Mouse (Mus musculus) CH12.LX (cell line): ENCODE results near the gene Adamtsl5. TPM values are rescaled to one million over a fixed set of nuclear protein-coding genes. Genes with fewer than 3 reads are reported as not detected.
A peak's percentile ranks its signal among the peaks of the same experiment; 100 is the strongest.

Experiments
- DNase-seq: peaks from one replicate; pipeline ENCODE4 v3.0.0-alpha.2; 2013; ENCODE audit errors: extremely low read depth
- H3K27ac ChIP-seq: 2 replicates; pipeline ENCODE4 v1.5.1; 2012; ENCODE audit warnings: low read depth, mild to moderate bottlenecking, control low read depth, moderate library complexity; ENCODE audit not compliant: insufficient read depth
- H3K27me3 ChIP-seq: replicated peaks from 2 replicates; pipeline ENCODE3; 2012; ENCODE audit warnings: inconsistent platforms
- H3K36me3 ChIP-seq, 2 experiments: replicated peaks in 1 of 2; 2 replicates each; pipeline versions ENCODE3 to v1.6.1; 2012; ENCODE audit warnings: inconsistent platforms in 1 of 2, low read length in 1 of 2, mild to moderate bottlenecking in 1 of 2, mixed read lengths in 1 of 2, moderate library complexity in 1 of 2; ENCODE audit not compliant: control insufficient read depth in 1 of 2, insufficient read depth in 1 of 2
- H3K4me1 ChIP-seq, 2 experiments: 2 replicates each; pipeline ENCODE4 v1.6.1; 2012; ENCODE audit warnings: inconsistent platforms in 1 of 2, moderate library complexity in 1 of 2; ENCODE audit not compliant: insufficient read depth in 2 of 2, control insufficient read depth in 1 of 2
- H3K4me2 ChIP-seq: 2 replicates; pipeline ENCODE4 v1.6.1; 2012; ENCODE audit warnings: low read depth, mild to moderate bottlenecking, control low read depth; ENCODE audit not compliant: poor library complexity, insufficient read depth, severe bottlenecking
- H3K4me3 ChIP-seq, 3 experiments: fragments of 150-350 bp in 1 of 3; sonication (generic) in 1 of 3; replicated peaks in 1 of 3; 2 replicates each; pipeline versions ENCODE3 to v1.5.1; 2011 to 2012; ENCODE audit warnings: low read depth in 2 of 3, low read length in 2 of 3, mild to moderate bottlenecking in 2 of 3, moderate library complexity in 2 of 3, control low read depth in 1 of 3, improper control_type of control experiment in 1 of 3, inconsistent platforms in 1 of 3, mixed read lengths in 1 of 3; ENCODE audit not compliant: poor library complexity in 1 of 3
- H3K79me2 ChIP-seq: replicated peaks from 2 replicates; pipeline ENCODE4 v1.6.1; 2012; ENCODE audit warnings: mild to moderate bottlenecking, moderate library complexity; ENCODE audit not compliant: control insufficient read depth, poor library complexity, insufficient read depth, severe bottlenecking; ENCODE audit errors: extremely low read depth
- H3K9ac ChIP-seq: 2 replicates; pipeline ENCODE4 v1.6.1; 2012; ENCODE audit warnings: low read depth, mild to moderate bottlenecking, control low read depth, moderate library complexity; ENCODE audit not compliant: insufficient read depth
- H3K9me3 ChIP-seq: replicated peaks from 2 replicates; pipeline ENCODE3; 2012; ENCODE audit warnings: low read length, inconsistent platforms, mixed read lengths
- BHLHE40 ChIP-seq: IDR thresholded peaks from 2 replicates; pipeline ENCODE4 v1.6.1; 2011; ENCODE audit warnings: mild to moderate bottlenecking, low read depth, low read length, improper control_type of control experiment
- CTCF ChIP-seq, 2 experiments: IDR thresholded peaks in 1 of 2; conservative IDR thresholded peaks in 1 of 2; 2 replicates each; pipeline ENCODE4 v1.5.1; 2011 to 2012; ENCODE audit warnings: low read depth in 2 of 2, low read length in 2 of 2, improper control_type of control experiment in 1 of 2, inconsistent platforms in 1 of 2, mild to moderate bottlenecking in 1 of 2, moderate library complexity in 1 of 2
- MAFK ChIP-seq: IDR thresholded peaks from 2 replicates; pipeline ENCODE4 v1.6.1; 2011; ENCODE audit warnings: low read length, improper control_type of control experiment; ENCODE audit not compliant: insufficient replicate concordance
- NELFE ChIP-seq: IDR thresholded peaks from 2 replicates; pipeline ENCODE4 v1.6.1; 2011; ENCODE audit warnings: low read depth, low read length, improper control_type of control experiment
- POLR2A ChIP-seq: IDR thresholded peaks from 2 replicates; pipeline ENCODE4 v1.6.1; 2011; ENCODE audit warnings: low read depth, mild to moderate bottlenecking, improper control_type of control experiment, low read length
- POLR2AphosphoS2 ChIP-seq: IDR thresholded peaks from 2 replicates; pipeline ENCODE4 v1.6.1; 2011; ENCODE audit warnings: low read depth, low read length, improper control_type of control experiment
- SIN3A ChIP-seq: IDR thresholded peaks from 2 replicates; pipeline ENCODE4 v1.6.1; 2012; ENCODE audit warnings: low read length, improper control_type of control experiment, inconsistent platforms
- USF2 ChIP-seq: conservative IDR thresholded peaks from 2 replicates; pipeline ENCODE4 v1.6.1; 2011; ENCODE audit warnings: low read depth, low read length, improper control_type of control experiment
- ZMIZ1 ChIP-seq: IDR thresholded peaks from 2 replicates; pipeline ENCODE4 v1.6.1; 2012; ENCODE audit warnings: low read depth, mild to moderate bottlenecking, inconsistent platforms, low read length, improper control_type of control experiment
- ZNF384 ChIP-seq: IDR thresholded peaks from 2 replicates; pipeline ENCODE4 v1.6.1; 2012; ENCODE audit warnings: low read depth, low read length, improper control_type of control experiment, inconsistent platforms
- dilution Hi-C: fragments of 300-500 bp; cut with MboI; formaldehyde crosslinking; loops from 2 replicates; pipeline ENCODE4 v1.14.3; 2020; ENCODE audit warnings: low sequenced_read_pairs; ENCODE audit not compliant: extremely low pct_unique_long_range_greater_than_20kb, extremely low pct_ligation_motif_present
- in situ Hi-C: fragments of 300-500 bp; cut with MboI; formaldehyde crosslinking; loops from 3 replicates; pipeline ENCODE4 v1.14.3; 2019; ENCODE audit warnings: low sequenced_read_pairs, low pct_ligation_motif_present, low pct_unique_long_range_greater_than_20kb, mixed read lengths
- polyA plus RNA-seq: library from polyadenylated mRNA; unstranded; fragments of >175 nt; gene quantifications from 2 replicates; pipeline ENCODE4 v1.2.1, GENCODE M21; 2012; ENCODE audit warnings: low read depth; ENCODE audit not compliant: insufficient read length
- total RNA-seq, 2 experiments: library from RNA; depleted of rRNA; stranded (reverse); fragments of 300-350 nt in 1 of 2; fragments of >200 nt in 1 of 2; gene quantifications; 2 replicates each; pipeline ENCODE4 v1.2.3; 2012 to 2014

Adamtsl5 gene
- total and polyA plus RNA-seq, 3 experiments: 0.16 to 0.55 (median 0.27) TPM

GRCm38 (mm10) chr10:80383431-80383830, 35.2 kb upstream of the Adamtsl5 start:
- Histone ChIP-seq H3K27me3 (no peaks in the 10 kb centered on the region), H3K9me3 (no peaks in the 10 kb centered on the region), H3K4me3 (no peak overlapping the region), H3K27ac (no peak overlapping the region), H3K4me2 (no peak overlapping the region), H3K36me3 (peaks cover 17 to 49% of the 10 kb centered on the region in 2 experiments), H3K79me2 (no peaks in the 10 kb centered on the region), H3K4me1 (peaks cover 30 to 44% of the 10 kb centered on the region in 2 experiments), H3K9ac (no peak overlapping the region)
- no peak for TF ChIP-seq POLR2A
- 0 out of 2 replicates have a peak, but pooled peaks have one; percentile 27 for TF ChIP-seq MAFK
- TF ChIP-seq CTCF (conservative IDR thresholded peaks at IDR 0.05 in 1 of 2, IDR thresholded peaks at IDR 0.05 in 1 of 2; ENCODE audit: low read depth in 2 of 2, low read length in 2 of 2): peak in 1 of 2 experiments; percentile 30; a peak in 2 of 4 replicates
- in situ Hi-C loops: no loop called here
- DNase-seq: no peak
- dilution Hi-C loops: no loop called here

GRCm38 (mm10) chr10:80382641-80383365, 34.6 kb upstream of the Adamtsl5 start:
- TF ChIP-seq USF2: no peak
- TF ChIP-seq SIN3A: no peak
- TF ChIP-seq ZNF384: no peak
- no peak for TF ChIP-seq MAFK
- TF ChIP-seq NELFE: no peak
- TF ChIP-seq POLR2AphosphoS2: no peak
- no peak for TF ChIP-seq ZMIZ1
- TF ChIP-seq CTCF (conservative IDR thresholded peaks at IDR 0.05 in 1 of 2, IDR thresholded peaks at IDR 0.05 in 1 of 2; ENCODE audit: low read depth in 2 of 2, low read length in 2 of 2): no peak
- Histone ChIP-seq H3K36me3 (peaks cover 17 to 49% of the 10 kb centered on the region in 2 experiments), H3K27ac (no peak overlapping the region), H3K79me2 (no peaks in the 10 kb centered on the region), H3K27me3 (no peaks in the 10 kb centered on the region), H3K9ac (no peak overlapping the region), H3K9me3 (no peaks in the 10 kb centered on the region), H3K4me3 (no peak overlapping the region), H3K4me1 (peaks cover 26 to 37% of the 10 kb centered on the region in 2 experiments), H3K4me2 (no peak overlapping the region)
- no peak for DNase-seq
- dilution Hi-C loops (no loop called here), in situ Hi-C loops (no loop called here)

GRCm38 (mm10) chr10:80377716-80378115, 29.5 kb upstream of the Adamtsl5 start:
- in situ Hi-C loops: no loop called here

More at GRCm38 (mm10) chr10:80377716-80378115, 29.5 kb upstream of the Adamtsl5 start:
- Histone ChIP-seq H3K4me1 (peaks cover 0 to 2% of the 10 kb centered on the region in 2 experiments; a peak in 2 of 4 replicates), H3K36me3 (peaks cover 17 to 28% of the 10 kb centered on the region in 2 experiments), H3K4me2 (no peak overlapping the region), H3K9me3 (peaks cover 9% of the 10 kb centered on the region), H3K9ac (no peak overlapping the region), H3K4me3 (no peak overlapping the region), H3K79me2 (no peaks in the 10 kb centered on the region), H3K27ac (no peak overlapping the region), H3K27me3 (no peaks in the 10 kb centered on the region)
- TF ChIP-seq BHLHE40 (no peak), CTCF (conservative IDR thresholded peaks at IDR 0.05 in 1 of 2, IDR thresholded peaks at IDR 0.05 in 1 of 2; ENCODE audit: low read depth in 2 of 2, low read length in 2 of 2) (peak; percentile 47 to 50; a peak in 3 of 4 replicates)
- DNase-seq: no peak
- dilution Hi-C loops: no loop called here
